Mouse (Mus musculus): ENCODE data around the gene Lrpap1. TPM values are rescaled to one million over a fixed set of nuclear protein-coding genes. Genes with fewer than 3 reads are reported as not detected.

The Lrpap1 gene
- polyA plus RNA-seq, 1 experiment from 2014 or later = 142 TPM

DNA sequence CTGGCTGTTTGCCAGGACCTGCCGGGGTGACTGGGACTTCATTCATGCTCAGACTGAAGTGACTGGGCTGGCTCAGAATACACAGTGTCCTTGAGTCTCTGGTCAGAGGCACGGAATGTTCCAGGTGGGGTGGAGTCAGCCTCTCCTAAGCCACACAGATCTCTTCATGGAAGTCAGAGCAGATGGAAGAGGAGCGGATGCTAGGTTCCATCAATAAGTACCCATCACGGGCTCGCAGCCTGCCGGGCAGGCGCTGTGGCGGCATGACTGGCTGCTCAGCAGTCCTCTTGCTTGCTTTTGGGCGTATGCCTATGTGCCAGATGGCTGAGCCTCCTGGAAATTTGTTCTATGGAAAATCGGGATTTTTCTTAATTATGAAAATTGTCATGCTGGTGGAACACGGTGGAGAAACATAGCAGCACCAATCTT is 32.6 kb upstream of the Lrpap1 start:
- Histone ChIP-seq H3K4me1 (replicated peaks) (peaks cover 18% of the 10 kb centered on the region), H3K36me3 (no peaks in the 10 kb centered on the region), H3K9ac (no peak overlapping the region), H3K27ac (ENCODE audit: poor library complexity, severe bottlenecking) (peak overlapping the region; percentile 64), H3K27me3 (replicated peaks) (no peaks in the 10 kb centered on the region), H3K4me2 (no peak overlapping the region), H3K9me3 (replicated peaks) (no peaks in the 10 kb centered on the region), H3K4me3 (no peak overlapping the region)
- 72% methylated on average over 11 of the region's 11 CpGs for WGBS
- ATAC-seq (ENCODE audit: insufficient number of reproducible peaks, low FRiP score) = peak; percentile 53; the same call in 1 of the 2 replicates

DNA sequence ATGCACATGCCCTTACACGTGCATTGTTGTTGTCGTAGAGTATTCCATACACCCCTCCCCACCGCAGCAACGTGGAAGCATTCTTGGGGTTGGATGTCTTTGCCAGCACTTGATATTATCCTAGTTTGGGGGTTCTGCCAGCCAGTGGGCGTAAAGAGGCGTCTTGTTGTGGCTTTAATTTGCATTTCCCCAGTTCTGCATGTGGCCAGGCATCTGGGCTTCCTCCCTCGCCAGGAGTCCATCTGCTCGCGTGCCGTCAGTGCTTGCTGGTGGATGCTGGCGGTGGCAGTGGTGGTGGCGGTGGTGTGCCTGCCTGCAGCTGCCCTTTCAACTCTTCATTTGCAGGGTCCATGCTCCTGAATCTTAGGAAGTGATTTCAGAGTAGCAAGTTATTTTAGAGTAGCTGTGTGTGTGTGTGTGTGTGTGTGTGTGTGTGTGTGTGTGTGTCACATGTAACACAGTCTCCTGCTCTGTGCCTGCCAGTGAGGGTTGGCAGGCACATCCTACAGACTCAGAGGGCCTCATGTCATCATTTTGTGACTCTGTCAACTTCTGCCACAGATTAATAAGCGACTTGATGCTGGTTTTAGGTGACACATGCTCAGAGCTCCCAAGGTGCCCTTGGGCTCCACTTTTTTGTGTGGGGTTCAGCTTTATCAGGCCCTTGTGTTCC is 32.1 kb upstream of the Lrpap1 start:
- H3K4me1 ChIP-seq (replicated peaks) = peaks cover 18% of the 10 kb centered on the region

GRCm38 (mm10) chr5:35135903-35136302 is 30.3 kb upstream of the Lrpap1 start:
- no peak overlapping the region for H3K27ac ChIP-seq (ENCODE audit: poor library complexity, severe bottlenecking)
- no peak overlapping the region for H3K4me3 ChIP-seq
- H3K4me1 ChIP-seq (replicated peaks) = peaks cover 22% of the 10 kb centered on the region
- WGBS = 66% methylated on average over 5 of the region's 5 CpGs
- H3K4me2 ChIP-seq = no peak overlapping the region
- no peaks in the 10 kb centered on the region for H3K27me3 ChIP-seq (replicated peaks)
- peaks cover 1% of the 10 kb centered on the region; the same call in 1 of the 2 replicates for H3K9me3 ChIP-seq (replicated peaks)
- ATAC-seq (ENCODE audit: insufficient number of reproducible peaks, low FRiP score) = no peak
- no peaks in the 10 kb centered on the region for H3K36me3 ChIP-seq
- H3K9ac ChIP-seq = no peak overlapping the region

More for the DNA sequence above, 32.1 kb upstream of the Lrpap1 start:
- 68% methylated on average over 13 of the region's 13 CpGs for WGBS
- Histone ChIP-seq H3K4me2 (no peak overlapping the region), H3K27ac (ENCODE audit: poor library complexity, severe bottlenecking) (peak overlapping the region; percentile 64), H3K27me3 (replicated peaks) (no peaks in the 10 kb centered on the region), H3K9me3 (replicated peaks) (no peaks in the 10 kb centered on the region), H3K36me3 (no peaks in the 10 kb centered on the region), H3K4me3 (no peak overlapping the region), H3K9ac (no peak overlapping the region)
- 0 out of 2 replicates have a peak, but pooled peaks have one; percentile 15 for ATAC-seq (ENCODE audit: insufficient number of reproducible peaks, low FRiP score)

GRCm38 (mm10) chr5:35134286-35134685 is 28.7 kb upstream of the Lrpap1 start:
- Histone ChIP-seq H3K9me3 (replicated peaks) (peaks cover 6% of the 10 kb centered on the region; the same call in 1 of the 2 replicates), H3K36me3 (no peaks in the 10 kb centered on the region), H3K27ac (ENCODE audit: poor library complexity, severe bottlenecking) (no peak overlapping the region), H3K27me3 (replicated peaks) (no peaks in the 10 kb centered on the region), H3K4me1 (replicated peaks) (peaks cover 22% of the 10 kb centered on the region), H3K4me3 (no peak overlapping the region), H3K9ac (no peak overlapping the region), H3K4me2 (no peak overlapping the region)
- WGBS = 68% methylated on average over 3 of the region's 3 CpGs
- ATAC-seq (ENCODE audit: insufficient number of reproducible peaks, low FRiP score) = no peak

GRCm38 (mm10) chr5:35133468-35133867 is 27.9 kb upstream of the Lrpap1 start:
- no peaks in the 10 kb centered on the region for H3K36me3 ChIP-seq
- no peak for ATAC-seq (ENCODE audit: insufficient number of reproducible peaks, low FRiP score)

GRCm38 (mm10) chr5:35132278-35132980 is 26.9 kb upstream of the Lrpap1 start:
- no peaks in the 10 kb centered on the region for H3K27me3 ChIP-seq (replicated peaks)
- ATAC-seq (ENCODE audit: insufficient number of reproducible peaks, low FRiP score) = no peak
- H3K4me1 ChIP-seq (replicated peaks) = peaks cover 4% of the 10 kb centered on the region; the same call in 1 of the 2 replicates
- no peak overlapping the region for H3K4me2 ChIP-seq
- peaks cover 6% of the 10 kb centered on the region; the same call in 1 of the 2 replicates for H3K9me3 ChIP-seq (replicated peaks)
- no peaks in the 10 kb centered on the region for H3K36me3 ChIP-seq
- WGBS = 89% methylated on average over 9 of the region's 9 CpGs
- H3K9ac ChIP-seq = no peak overlapping the region
- no peak overlapping the region for H3K4me3 ChIP-seq
- no peak overlapping the region for H3K27ac ChIP-seq (ENCODE audit: poor library complexity, severe bottlenecking)

More at GRCm38 (mm10) chr5:35133468-35133867, 27.9 kb upstream of the Lrpap1 start:
- Histone ChIP-seq H3K4me3 (no peak overlapping the region), H3K4me1 (replicated peaks) (peaks cover 14% of the 10 kb centered on the region), H3K27ac (ENCODE audit: poor library complexity, severe bottlenecking) (no peak overlapping the region), H3K4me2 (no peak overlapping the region), H3K27me3 (replicated peaks) (no peaks in the 10 kb centered on the region), H3K9ac (no peak overlapping the region), H3K9me3 (replicated peaks) (peaks cover 6% of the 10 kb centered on the region; the same call in 1 of the 2 replicates)
- 86% methylated on average over 4 of the region's 4 CpGs for WGBS

- H3K4me2 ChIP-seq = no peak overlapping the region
- no peak overlapping the region for H3K27ac ChIP-seq (ENCODE audit: poor library complexity, severe bottlenecking)
- no peak overlapping the region for H3K4me3 ChIP-seq
- H3K9me3 ChIP-seq (replicated peaks) = peaks cover 6% of the 10 kb centered on the region; the same call in 1 of the 2 replicates
- ATAC-seq (ENCODE audit: insufficient number of reproducible peaks, low FRiP score) = no peak; the same call in 1 of the 2 replicates
- 0 out of 2 replicates have a peak, but pooled peaks cover 4% of the 10 kb centered on the region for H3K4me1 ChIP-seq (replicated peaks)
- H3K27me3 ChIP-seq (replicated peaks) = no peaks in the 10 kb centered on the region; the same call in 1 of the 2 replicates
- whole genome bisulfite sequencing = 8% methylated on average over 7 of the region's 7 CpGs
- no peak overlapping the region for H3K9ac ChIP-seq
- H3K36me3 ChIP-seq = no peaks in the 10 kb centered on the region
Measured at GRCm38 (mm10) chr5:35131773-35132172, 26.2 kb upstream of the Lrpap1 start.

- no peak for ATAC-seq (ENCODE audit: insufficient number of reproducible peaks, low FRiP score)
- 19% methylated on average over 1 of the region's 1 CpGs for WGBS
- Histone ChIP-seq H3K27me3 (replicated peaks) (no peaks in the 10 kb centered on the region; the same call in 1 of the 2 replicates), H3K4me3 (no peak overlapping the region), H3K4me2 (no peak overlapping the region), H3K9ac (no peak overlapping the region), H3K4me1 (replicated peaks) (0 out of 2 replicates have a peak, but pooled peaks cover 4% of the 10 kb centered on the region), H3K9me3 (replicated peaks) (peaks cover 6% of the 10 kb centered on the region; the same call in 1 of the 2 replicates), H3K27ac (ENCODE audit: poor library complexity, severe bottlenecking) (no peak overlapping the region), H3K36me3 (no peaks in the 10 kb centered on the region)
Measured at GRCm38 (mm10) chr5:35131237-35131636, 25.7 kb upstream of the Lrpap1 start.

DNA sequence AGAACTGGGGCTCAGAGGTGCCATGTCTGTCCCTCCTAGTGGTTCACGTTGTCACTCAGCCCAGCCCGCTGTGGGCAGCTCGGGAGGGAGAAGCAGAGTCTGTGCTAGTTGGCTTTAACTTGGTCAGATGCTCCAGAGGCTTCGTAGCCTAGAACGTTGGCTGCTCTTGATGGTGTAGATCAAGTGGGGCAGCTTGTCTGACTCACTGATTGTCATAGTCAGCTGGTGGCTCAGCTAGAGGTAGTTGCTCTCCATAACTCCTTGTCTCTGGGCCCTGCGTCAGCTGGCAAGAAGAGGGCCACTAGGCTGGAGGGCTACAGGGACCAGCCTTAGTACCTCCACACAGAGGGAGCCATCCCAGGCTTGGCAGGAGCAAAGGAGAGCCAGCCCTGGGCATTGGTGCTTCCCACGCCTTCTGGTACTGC is 24.2 kb upstream of the Lrpap1 start:
- Histone ChIP-seq H3K27me3 (replicated peaks) (no peaks in the 10 kb centered on the region; the same call in 1 of the 2 replicates), H3K4me3 (no peak overlapping the region), H3K9ac (no peak overlapping the region), H3K4me1 (replicated peaks) (0 out of 2 replicates have a peak, but pooled peaks cover 4% of the 10 kb centered on the region), H3K9me3 (replicated peaks) (peaks cover 6% of the 10 kb centered on the region; the same call in 1 of the 2 replicates), H3K4me2 (no peak overlapping the region), H3K36me3 (no peaks in the 10 kb centered on the region), H3K27ac (ENCODE audit: poor library complexity, severe bottlenecking) (no peak overlapping the region)
- 88% methylated on average over 7 of the region's 7 CpGs for WGBS
- no peak for ATAC-seq (ENCODE audit: insufficient number of reproducible peaks, low FRiP score)

GRCm38 (mm10) chr5:35129208-35129607 is 23.6 kb upstream of the Lrpap1 start:
- H3K36me3 ChIP-seq = no peaks in the 10 kb centered on the region
- 0 out of 2 replicates have a peak, but pooled peaks cover 4% of the 10 kb centered on the region for H3K4me1 ChIP-seq (replicated peaks)
- WGBS = 88% methylated on average over 16 of the region's 16 CpGs
- H3K9me3 ChIP-seq (replicated peaks) = peaks cover 6% of the 10 kb centered on the region; the same call in 1 of the 2 replicates
- H3K27ac ChIP-seq (ENCODE audit: poor library complexity, severe bottlenecking) = no peak overlapping the region
- H3K9ac ChIP-seq = no peak overlapping the region
- no peak overlapping the region for H3K4me3 ChIP-seq
- ATAC-seq (ENCODE audit: insufficient number of reproducible peaks, low FRiP score) = no peak
- H3K27me3 ChIP-seq (replicated peaks) = no peaks in the 10 kb centered on the region; the same call in 1 of the 2 replicates
- no peak overlapping the region for H3K4me2 ChIP-seq

DNA sequence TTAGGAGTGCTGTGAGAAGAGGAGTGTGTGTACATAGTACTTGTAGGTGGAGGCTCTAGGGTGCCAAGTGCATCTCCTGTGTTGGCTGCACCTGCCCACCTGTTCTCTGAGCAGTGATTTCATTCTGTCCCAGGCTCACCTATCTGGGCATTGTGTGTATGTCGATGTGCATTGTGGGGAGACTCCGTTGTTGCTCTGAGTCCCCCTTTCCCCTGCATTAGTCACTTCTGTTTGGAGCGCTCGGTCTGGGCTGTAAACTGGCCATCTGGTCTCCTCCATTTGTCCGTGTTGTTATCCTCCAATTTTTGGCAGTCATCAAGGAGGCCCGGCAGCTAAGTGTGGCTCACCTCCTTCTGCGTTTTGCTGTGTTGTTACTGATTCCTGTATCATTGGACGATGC is 14.5 kb upstream of the Lrpap1 start:
- Histone ChIP-seq H3K4me2 (no peak overlapping the region), H3K9me3 (replicated peaks) (no peaks in the 10 kb centered on the region)
- no peak for ATAC-seq (ENCODE audit: insufficient number of reproducible peaks, low FRiP score)

More for the DNA sequence above, 14.5 kb upstream of the Lrpap1 start:
- no peak overlapping the region for H3K27ac ChIP-seq (ENCODE audit: poor library complexity, severe bottlenecking)
- H3K4me1 ChIP-seq (replicated peaks) = peaks cover 10% of the 10 kb centered on the region
- no peak overlapping the region for H3K9ac ChIP-seq
- no peaks in the 10 kb centered on the region for H3K27me3 ChIP-seq (replicated peaks)
- H3K36me3 ChIP-seq = no peaks in the 10 kb centered on the region
- 80% methylated on average over 8 of the region's 8 CpGs for WGBS
- H3K4me3 ChIP-seq = no peak overlapping the region
